14 mouse cellular contexts compared by ENCODE assay signal in the genomic region with DNA sequence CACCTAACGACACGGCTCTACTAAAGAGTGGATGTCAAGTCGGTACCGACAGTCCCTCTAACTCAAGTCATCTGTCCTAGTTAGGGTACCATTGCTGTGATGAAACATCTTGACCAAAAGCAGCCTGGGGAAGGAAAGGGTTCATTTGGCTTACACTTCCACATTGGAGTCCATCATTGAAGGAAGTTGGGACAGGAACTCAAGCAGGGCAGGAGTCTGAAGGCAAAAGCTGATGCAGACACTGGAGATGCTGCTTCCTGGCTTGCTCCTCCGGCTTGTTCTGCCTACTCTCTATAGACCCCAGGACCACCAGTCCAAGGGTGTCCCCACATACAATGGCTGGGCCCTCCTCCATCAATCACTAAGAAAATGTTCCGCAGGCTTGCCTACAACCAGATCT.
"Had no signal": no experiment of that assay in that cellular context is flagged by ENCODE, and none has a peak within 500 bp of the region (broad histone marks: within the 10 kb centered on the region; RNA-seq: fewer than 3 reads in every experiment).

No protein-coding gene starts in this region.

- H3K9ac ChIP-seq: neural tube, embryonic 12.5 days; neural tube, embryonic 13.5 days; neural tube, embryonic 15.5 days; stomach, embryonic 15.5 days had no signal

- H3K4me2 ChIP-seq: neural tube, embryonic 12.5 days; neural tube, embryonic 13.5 days; neural tube, embryonic 15.5 days; stomach, embryonic 15.5 days had no signal

- H3K27ac ChIP-seq: neural tube, embryonic 12.5 days; neural tube, embryonic 13.5 days; neural tube, embryonic 15.5 days; stomach, embryonic 15.5 days; stomach, postnatal 0 days had no signal

- H3K4me3 ChIP-seq: neural tube, embryonic 12.5 days; neural tube, embryonic 13.5 days; neural tube, embryonic 15.5 days; stomach, embryonic 15.5 days had no signal

- H3K9me3 ChIP-seq: neural tube, embryonic 12.5 days; neural tube, embryonic 13.5 days; neural tube, embryonic 15.5 days; stomach, embryonic 15.5 days had no signal

- DNase-seq: retina, postnatal 1 day; right cerebral cortex, adult 18-20 months; right cerebral cortex, postnatal 14 days; right cerebral cortex, postnatal 25 days; right cerebral cortex, postnatal 4 days; thymus, adult 18-20 months; thymus, adult 2 months; thymus, postnatal 14 days; thymus, postnatal 36 days had no signal

- H3K27me3 ChIP-seq: neural tube, embryonic 12.5 days; neural tube, embryonic 13.5 days; neural tube, embryonic 15.5 days; stomach, embryonic 15.5 days had no signal

- H3K4me1 ChIP-seq: neural tube, embryonic 12.5 days; neural tube, embryonic 13.5 days; neural tube, embryonic 15.5 days; stomach, embryonic 15.5 days had no signal
